Mouse (Mus musculus) testis, postnatal 14 days (tissue): ENCODE results near the gene Prkg1.

Experiments used
- DNase-seq: peaks from one replicate; pipeline ENCODE4 v3.0.0; 2021; ENCODE audit warnings: low spot score

The Prkg1 gene

DNA sequence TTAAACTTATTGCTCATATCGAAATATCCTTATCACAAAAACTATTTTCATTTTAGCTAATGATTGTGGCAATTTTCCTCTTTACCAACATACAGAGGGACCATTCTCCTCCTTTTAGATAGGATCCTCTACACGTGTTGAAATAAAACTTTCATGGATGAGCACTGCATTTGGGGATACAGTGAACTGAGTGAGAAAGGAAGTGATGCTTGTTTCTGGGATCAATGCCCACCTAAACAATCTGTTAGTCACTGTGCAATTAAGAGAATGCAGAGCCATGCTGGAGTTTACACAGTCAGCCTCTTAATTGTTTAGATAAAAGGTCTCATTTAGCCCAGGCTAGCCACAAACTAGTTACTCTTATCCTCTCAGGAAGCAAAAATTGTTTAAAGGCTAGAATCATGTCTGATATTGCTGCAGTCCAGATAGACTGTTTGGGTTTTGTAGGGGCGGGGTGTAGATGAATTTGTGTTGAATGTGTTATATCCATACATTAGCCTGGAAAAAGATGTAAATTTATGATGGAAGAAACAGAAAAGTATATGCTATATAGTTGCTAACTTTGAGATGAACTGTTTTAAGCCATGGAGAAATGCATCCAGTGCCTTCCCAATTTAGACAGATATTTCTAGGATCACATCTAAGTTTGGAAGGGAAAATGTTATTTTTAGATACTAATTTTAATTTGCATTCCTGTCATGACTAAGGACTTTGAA, 1151.5 kb downstream of the Prkg1 start:
- DNase-seq = no peak

DNA sequence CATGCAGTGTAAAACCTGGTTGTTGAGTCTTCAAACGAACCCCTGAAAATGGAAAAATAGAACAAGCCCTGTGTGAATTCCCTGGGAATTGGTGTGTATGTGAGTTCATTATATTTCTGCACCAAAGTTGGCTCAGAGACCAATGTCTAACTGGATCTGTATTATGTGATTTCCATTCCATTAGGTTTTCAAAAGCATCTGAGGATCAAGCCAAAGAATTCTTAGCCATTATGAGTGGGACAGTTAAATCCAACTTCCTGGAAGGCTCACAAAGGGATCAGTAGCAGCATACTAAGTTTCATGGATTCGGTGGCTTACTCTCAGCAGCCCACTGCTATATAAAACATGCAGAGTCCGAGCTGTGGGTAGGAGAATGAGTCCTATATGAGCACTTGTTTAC, 1178.5 kb downstream of the Prkg1 start:
- DNase-seq = no peak

DNA sequence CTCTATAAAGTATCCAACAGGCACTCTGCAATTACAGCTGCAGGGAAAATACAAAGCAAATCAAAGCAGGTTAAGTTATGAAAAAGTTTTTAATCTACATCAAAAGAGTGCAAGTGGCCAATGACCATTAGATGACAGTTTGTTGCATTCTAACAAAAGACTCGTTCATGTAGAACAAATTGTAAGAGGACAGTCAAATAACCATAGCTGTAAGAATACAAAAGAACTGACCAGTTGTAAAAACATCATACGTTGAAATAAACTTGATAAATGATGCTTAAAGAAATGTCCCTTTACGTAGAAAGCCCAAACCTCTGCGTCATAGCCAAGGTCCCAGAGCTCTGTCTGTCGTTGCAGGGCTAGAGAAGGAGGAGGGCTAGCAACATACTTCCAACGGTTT, 1200.3 kb downstream of the Prkg1 start:
- DNase-seq = no peak

DNA sequence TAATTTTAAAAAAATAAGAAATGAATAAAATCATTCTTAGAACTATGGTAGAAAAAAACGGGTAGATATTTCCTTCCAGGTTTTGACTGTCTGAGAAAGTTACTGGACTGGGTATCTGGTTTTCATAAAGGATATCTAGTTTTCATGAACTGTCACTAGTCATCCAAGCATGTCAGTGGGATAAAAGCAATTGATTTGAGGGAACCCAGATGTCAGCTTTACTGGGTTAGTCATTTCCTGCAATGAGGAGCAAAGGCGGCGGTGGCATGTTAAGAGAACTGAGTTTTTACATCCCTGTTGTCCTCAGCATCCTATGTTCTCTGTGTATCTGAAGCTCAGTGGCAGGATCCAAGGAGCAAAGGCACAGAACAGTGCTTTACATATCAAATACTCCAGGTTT, 1201.0 kb downstream of the Prkg1 start:
- no peak for DNase-seq

DNA sequence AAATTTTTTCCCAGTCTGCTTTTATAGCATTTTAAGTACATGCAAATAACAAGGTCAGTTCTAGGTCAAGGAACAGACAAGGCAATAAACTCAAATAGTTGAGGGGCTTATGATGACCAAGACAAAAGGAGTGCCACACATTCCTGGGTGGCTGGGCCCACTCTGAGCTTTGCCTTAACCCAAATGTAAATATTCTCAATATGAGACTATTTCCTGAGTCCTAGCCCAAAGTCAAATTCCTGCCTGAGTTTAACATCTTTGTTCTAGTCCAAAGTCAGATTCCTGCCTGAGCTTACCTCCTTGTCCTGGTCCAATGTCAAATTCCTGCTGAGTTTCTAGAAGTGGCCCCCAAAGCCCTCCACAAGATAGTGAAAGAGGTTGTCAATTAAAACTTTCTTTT, 1206.8 kb downstream of the Prkg1 start:
- DNase-seq = no peak

DNA sequence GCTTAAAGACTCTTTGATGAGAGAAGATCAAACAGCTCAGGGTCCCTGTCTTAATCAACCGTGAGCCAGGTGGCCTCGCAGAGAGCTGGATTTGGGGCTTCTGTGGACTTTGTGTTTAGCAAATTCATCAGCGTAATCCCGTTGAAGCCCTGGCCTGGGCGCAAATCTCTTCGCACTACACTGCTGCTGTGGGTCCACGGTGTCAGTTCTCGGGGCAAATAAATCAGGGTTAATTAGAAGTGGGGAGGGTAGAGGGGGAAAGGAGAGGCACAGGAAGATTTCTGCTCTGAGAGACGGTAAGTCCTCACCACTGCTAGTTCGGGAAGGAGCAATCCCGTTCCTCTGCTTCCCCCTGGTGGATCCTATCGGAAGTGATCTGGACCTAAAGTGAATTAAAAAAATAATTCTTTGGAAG, 1210.4 kb downstream of the Prkg1 start:
- DNase-seq = peak; percentile 36

DNA sequence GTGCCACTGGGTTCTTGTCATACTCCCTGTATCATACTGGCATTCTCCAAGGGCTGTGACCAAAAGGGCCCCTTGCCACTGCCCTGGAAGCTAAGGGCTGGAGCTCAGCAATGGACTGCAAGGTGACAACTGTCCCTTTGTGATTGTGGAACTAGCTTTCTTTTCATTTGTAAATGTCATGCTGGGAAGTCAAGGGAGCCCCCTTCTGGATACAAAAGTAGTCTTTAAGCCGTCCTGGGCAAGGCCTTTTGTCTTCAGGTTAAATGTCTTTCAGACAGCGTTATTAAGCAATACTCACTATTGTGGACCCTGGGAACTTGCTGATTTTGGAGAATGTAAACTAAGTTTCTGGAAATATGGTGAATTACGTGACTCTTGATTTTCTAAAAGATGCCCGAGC, 1211.1 kb downstream of the Prkg1 start:
- DNase-seq = no peak

DNA sequence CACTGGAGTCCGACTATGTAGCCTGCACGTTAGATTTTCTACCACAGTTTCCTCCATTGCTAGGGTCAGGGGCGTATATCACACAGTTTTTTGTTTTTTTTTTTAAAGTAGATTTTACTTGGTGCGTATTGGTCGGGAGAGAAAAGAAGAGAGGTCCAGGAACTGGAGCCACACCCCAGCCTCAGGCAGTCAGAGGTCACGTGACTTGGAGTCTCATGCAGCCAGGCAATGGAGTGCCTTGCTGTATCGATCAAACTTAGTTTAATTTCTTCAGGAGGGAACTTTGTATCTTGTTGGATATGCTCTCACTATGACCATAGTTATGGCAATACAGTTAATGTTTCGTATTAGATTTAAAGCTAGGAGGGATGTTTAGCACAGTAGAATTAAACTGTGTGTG, 1212.6 kb downstream of the Prkg1 start:
- no peak for DNase-seq

DNA sequence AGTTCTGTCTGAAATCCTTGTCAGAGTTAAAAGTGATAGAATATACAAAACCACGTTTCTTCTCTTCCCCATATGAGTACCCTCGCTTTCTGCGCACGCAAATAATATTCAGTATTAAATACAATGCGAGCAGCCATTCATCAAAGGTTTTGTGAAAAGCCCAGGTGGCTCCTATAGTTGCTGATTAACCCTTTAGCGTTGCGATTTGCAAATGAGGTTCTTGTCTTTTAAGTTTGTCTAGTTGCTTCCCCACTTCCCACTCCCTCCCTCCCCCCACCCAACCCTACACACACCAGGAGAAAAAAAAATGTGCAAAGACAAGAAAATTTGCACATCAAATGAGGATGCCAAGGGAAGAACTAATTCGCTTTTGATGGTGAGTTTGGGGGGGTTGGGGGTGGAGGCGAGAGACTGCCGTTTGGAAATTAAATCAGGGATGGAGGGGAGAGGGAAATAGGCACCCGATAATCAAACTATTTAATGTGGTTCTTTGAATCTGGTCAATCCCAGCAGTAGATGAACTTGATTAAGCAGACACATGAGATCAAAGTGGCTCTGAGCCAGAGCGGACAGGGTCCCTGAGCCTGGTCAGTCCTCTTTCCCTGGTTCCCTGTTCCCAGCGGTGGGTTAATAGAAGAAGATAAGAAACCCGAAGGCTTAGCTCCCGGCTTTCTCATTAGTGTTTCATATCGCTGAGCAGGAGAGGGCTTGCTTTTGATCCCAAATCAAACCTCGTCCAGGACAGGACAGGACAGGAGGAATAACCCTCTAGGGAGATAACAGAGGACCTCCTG, 1214.8 kb downstream of the Prkg1 start:
- no peak for DNase-seq

DNA sequence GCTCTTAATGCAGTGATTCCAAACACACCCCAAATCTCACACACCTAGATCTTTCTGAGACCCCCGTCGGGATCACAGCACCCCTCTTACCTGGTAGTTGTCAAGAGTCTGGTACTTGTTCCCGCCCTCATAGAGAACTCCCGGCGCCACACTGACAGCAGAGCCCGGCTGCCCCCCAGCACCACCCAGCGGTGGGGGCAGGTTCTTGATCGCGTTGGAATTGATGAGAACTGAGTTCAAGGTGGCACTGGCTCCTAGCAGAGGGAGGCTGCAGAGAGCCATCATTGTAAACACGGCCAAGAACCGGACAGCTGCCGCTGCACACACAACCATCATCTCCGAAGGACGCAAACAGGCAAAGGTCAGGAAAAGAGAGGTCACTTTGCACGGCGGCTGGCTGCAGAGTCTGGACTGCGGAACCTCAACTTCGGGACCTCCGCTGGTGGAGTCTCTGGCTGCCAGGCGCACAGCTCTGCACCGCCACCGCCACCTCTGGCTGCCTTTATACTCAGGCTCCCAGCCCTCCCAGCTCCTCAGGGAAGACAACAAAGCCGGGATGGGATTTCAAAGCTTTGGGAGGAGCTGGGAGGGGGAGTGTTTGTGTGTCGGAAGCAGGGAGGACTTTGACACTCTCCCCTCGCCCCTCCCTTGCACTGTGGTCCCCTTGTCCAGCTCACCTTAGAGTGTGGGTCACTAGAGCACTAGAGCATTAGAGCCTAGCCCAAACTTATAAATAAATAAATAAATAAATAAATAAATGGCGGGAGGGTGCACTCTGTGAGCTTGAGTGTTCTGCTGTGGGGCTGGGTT, 1215.6 kb downstream of the Prkg1 start, which contains the start of gene Dkk1:
Gene Dkk1 (minus strand): TSS at position 622 of the 810 bp plus-strand sequence.
- DNase-seq = peak; percentile 5

DNA sequence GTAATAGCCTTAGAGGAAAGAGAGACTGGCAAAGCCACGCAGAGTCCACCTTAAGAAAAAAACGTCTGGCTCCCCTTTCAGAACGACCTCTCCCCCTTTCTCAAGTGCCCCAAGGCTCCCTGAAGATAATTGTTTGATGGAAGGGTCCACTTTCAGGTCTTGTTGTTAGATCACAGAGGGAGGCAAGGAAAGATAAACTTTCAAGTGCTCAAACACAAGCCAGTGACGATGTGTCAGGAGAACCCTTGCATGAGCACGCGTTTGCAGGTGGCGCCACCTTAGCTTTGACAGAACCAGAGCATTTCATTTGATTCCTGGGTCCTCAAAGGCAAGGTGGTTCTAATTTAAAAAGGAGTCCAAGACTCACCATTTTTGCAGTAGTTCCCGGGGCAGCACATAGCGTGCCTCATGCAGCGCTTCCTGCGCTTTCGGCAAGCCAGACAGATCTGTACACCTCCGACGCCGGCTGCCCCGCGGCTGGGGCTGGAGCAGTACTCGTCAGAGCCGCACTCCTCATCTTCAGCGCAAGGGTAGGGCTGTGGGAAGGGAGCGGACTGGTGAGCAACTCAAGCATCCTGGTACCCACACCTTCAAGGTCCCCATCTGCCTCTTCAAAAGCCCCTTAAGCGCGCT, 1216.3 kb downstream of the Prkg1 start:
- peak; percentile 4 for DNase-seq

DNA sequence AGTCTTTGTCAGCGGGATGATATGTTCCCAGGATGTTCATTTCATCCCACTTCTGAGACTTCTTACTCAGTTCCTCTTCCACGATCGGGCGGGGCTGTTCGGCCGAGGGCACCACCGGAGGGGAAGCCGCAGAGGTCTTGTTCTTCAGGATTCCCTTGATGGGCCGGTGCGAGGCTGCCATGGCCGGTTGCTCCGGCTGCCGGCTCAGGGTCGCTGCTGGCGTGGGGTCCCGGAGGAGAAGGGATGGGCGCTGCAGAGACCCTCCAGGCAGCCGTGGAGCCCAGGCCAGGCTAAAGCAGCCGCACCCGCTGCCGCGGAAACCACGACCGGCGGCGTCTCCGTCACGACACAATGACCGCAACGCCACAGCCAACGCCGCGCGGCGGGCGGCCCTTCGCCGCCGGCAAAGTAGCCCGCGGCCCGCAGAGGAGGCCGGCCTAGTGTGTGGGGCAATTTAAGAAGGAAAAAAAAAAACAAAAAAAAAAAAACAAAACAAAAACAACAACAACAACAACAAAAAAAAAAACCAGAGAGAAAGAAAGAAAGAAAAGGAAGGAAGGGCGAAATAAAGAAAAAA, 1225.4 kb downstream of the Prkg1 start:
- peak; percentile 9 for DNase-seq

DNA sequence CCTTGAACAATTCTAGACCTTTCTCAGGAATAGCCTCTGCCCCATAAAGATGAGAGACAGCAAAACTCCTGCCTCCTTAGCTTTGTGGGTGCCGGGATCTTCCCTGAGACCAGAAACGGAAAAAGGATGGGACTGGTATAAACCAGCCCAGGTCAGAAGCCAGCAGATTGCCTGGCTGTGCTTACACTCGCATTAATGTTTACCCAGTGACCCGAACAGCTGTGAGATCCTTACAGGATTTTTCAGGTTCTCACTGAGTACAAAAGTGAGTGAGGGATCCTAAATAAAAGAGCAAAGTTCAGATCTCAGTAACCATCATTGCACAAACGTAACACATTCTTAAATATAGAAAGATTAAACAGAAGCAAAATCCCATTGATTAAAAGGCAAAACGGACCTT, 1248.1 kb downstream of the Prkg1 start:
- DNase-seq = no peak
